Mouse (Mus musculus) layer of hippocampus, postnatal 25 days (tissue): ENCODE measurements around the gene Fastk. TPM values are rescaled to one million over a fixed set of nuclear protein-coding genes. Genes with fewer than 3 reads are reported as not detected.

ENCODE experiments used
- DNase-seq, 2 experiments: peaks; one replicate each; pipeline ENCODE4 v3.0.0; 2022; ENCODE audit warnings: mixed read lengths in 2 of 2, low spot score in 1 of 2; ENCODE audit errors: extremely low spot score in 1 of 2
- total RNA-seq, 2 experiments: library from RNA; stranded (reverse); gene quantifications; 2 replicates each; pipeline ENCODE4 v1.2.3; 2021

The Fastk gene
- total RNA-seq: 100 to 1,000 TPM; 119 to 121 TPM

DNA sequence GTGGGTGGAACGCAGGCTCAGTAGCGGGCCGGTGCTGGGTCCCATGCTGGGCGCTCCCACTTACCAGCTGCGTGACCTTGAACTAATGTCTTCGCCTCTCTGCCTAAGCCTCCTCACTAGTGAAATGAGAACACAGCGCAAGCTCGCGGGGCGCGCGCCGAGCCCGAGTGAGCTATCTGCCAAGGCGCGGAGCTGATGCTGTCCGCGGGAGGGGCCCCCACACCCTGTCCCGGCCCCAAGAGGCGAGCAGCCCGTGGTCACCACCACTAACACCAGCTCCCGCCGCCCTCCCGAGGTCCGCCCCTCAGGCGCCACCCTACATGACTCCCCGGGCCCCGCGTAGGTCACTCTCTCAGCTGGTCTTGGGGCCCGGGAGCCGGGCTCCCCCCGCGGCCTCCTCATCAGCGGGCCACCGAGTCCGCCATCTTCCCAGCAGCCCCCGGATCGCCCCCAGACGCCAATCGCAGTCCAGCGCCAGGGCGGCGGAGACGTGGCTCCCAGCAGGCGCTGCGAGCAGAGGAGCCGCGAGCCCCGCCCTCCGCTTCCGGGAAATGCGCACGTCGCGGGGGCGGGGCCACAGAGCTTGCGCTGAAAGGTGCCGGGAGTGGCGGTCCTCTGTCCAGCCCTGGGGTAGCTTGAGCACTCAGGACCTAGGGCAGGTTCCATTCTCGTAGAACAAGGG is at the start of gene Fastk:
Gene Fastk, minus strand, starts transcription at position 542 of the 682 bp plus-strand sequence.
- DNase-seq: peak; percentile 90 to 96

GRCm38 (mm10) chr5:24492546-24493285 is 47.6 kb upstream of the Fastk start:
- no peak for DNase-seq

DNA sequence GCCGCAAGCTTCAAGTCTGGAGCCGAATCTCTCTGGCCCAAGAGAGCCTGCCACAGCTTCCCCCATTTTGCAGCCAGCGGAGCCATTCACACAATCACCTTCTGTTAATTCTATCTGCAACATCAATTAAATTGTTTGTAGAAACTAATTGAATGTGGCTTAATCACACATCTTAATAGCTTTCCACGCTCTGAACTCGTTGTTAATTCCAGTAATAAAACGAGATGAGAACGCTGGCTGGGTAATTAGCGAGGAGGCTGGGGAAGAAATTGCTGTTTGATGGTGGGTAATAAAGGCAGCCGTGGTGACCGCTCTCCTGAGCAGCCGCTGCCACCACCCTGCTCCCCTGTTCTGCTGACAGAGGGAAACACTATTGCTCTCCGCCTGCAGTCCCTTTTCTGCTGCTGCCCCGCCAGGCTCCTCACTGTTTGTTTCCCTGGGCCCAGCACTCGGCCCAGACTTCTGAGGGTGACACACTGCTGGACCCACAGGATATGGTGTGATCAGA is 45.4 kb upstream of the Fastk start:
- no peak for DNase-seq

DNA sequence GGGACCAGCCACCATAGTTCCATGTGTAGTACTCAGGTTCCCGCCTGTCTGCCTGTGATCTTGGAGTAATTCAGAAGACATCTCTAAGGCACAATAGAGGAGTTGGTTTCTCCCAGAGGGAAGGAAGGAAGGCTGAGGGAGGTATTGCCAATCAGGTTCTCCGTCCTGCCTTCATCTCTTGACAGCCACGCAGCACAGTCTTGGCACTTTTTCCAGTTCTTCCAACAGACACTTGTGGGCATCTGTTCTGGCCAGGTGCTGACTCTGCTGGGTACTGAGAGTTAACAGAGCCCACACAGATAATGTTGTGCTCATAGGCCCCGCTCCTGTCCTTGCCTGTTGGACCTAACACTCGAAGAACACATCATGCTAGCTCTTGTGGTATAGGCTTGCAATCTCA is 41.7 kb upstream of the Fastk start:
- DNase-seq: no peak

GRCm38 (mm10) chr5:24486097-24486496 is 41.0 kb upstream of the Fastk start:
- peak; percentile 88 to 98 for DNase-seq

DNA sequence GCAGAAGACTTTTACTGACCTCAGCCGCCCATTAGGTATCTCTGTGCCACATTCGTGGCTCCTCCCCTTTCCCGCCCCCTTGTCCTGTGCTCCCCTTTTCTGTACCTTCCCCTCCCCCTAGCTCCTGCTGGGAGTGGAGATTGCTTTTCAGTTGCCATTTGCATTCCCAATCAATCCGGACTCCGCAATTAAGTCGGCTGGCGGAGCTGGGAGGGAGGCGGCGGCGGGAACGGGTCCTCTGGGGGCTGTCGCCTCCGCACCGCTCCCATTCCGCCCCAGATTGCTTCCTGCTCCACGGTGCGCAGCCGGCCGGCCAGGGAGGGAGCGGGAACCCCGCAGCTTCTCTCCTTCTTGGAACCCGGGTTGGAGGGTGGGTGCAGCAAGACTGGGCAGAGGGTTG is 39.9 kb upstream of the Fastk start:
- no peak for DNase-seq

GRCm38 (mm10) chr5:24483326-24483725 is 38.2 kb upstream of the Fastk start:
- DNase-seq: peak in 1 of 2 experiments; percentile 36

- DNase-seq: no peak
Measured at GRCm38 (mm10) chr5:24482247-24483079, 37.4 kb upstream of the Fastk start.

- DNase-seq: peak; percentile 51 to 77
Measured at GRCm38 (mm10) chr5:24481647-24482046, 36.6 kb upstream of the Fastk start.

DNA sequence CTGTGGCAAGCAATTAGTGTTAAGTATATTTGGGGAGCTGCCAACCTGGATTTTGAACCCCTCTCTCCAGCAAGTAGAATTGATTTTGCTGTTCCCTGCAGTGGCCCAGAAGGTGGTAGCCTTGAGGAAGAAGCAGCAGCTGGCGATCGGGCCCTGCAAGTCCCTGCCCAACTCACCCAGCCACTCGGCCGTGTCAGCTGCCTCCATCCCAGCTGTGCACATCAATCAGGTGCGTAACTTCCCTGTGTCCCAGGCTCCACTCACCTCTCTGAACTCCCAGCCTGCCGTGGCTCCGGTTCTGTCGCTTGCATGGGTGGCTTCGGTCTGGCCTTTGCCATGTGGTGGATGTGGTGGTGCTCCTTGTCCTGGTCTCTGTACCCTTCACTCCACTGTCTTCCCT is 32.8 kb upstream of the Fastk start:
- DNase-seq: no peak

GRCm38 (mm10) chr5:24475476-24476241 is 30.6 kb upstream of the Fastk start:
- DNase-seq: no peak

DNA sequence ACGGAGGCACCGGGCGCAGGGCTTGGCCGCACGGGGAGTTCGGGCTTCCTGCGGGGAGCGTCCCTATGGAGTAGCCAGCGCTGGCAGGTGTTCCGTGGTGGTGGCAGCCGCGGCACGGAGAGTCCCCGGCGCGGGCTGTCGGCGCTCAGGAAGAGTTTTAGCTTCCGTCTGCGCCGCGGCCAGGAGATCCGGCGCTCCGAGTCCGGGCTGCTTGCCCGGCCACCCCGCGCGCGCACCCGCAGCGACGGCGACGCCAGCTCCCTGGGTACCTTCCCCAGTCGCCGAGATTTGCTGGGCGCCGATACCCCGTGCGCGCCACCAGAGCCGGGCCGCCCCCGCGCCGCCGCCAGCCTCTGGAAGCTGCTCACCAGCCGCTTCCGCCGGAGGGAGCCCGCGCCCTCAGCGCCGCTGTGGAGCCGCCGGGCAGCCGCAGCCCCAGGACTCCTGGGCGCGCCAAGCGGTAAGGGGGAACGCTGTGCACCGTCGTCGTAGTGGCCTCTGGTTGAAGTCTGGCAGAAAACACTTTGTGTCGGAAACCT is 29.7 kb upstream of the Fastk start:
- peak; percentile 49 to 60 for DNase-seq

- no peak for DNase-seq
Measured at GRCm38 (mm10) chr5:24474025-24474722, 29.1 kb upstream of the Fastk start.

DNA sequence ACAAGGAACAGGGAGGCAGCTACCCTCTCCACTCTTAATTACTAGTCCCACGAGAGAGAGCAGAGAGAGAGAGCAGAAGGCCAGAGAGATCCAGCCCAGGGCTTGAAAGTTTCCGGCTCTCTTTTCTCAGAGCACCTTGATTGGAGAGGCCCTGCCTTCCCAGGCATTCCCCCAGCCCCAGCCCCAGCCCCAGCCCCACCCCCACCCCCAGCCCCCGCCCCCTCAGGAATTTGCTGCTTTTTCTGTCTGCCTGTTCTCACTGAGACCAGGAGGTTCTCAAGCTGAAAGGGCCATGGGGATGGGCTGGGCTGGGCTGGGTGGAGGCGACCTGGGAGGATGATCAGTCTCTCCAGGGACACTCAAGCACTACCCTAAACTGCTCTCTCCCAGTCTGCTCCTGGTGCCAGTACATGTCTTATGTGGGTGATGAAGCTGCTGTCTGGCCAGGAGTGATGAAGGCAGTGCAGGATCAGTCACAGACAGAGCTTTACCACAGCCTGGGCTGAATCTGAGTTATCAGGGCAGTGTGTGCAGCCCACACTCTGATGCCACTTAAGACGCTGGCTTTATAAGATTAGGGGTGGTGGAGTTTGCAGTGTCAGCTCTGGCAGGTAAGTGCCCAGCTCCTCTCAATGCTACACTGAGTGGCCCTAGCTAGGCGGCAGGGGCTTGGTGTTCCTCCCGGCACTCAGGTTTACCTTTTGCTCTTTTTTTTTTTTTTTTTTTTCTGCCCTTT is 28.0 kb upstream of the Fastk start:
- DNase-seq: no peak

DNA sequence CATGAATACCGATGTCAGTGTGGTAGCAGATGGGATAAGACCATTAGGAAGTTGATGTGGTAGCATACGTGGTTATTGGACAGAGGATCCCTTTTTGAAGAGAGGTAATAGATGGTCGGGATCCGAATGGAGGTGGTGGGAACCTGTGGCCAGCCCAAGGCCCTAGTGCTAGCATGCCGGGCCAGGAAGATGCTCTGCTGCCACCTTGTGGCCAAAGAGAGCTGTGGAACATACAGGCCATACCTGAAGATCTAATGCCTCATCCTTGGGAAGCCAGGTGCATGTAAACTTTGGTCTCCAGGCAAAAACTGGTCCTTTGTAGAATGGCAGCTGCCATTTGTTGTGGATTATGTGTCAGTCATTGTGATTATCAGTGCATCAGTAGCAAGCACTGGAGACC is 25.5 kb upstream of the Fastk start:
- DNase-seq: peak in 1 of 2 experiments; percentile 80

DNA sequence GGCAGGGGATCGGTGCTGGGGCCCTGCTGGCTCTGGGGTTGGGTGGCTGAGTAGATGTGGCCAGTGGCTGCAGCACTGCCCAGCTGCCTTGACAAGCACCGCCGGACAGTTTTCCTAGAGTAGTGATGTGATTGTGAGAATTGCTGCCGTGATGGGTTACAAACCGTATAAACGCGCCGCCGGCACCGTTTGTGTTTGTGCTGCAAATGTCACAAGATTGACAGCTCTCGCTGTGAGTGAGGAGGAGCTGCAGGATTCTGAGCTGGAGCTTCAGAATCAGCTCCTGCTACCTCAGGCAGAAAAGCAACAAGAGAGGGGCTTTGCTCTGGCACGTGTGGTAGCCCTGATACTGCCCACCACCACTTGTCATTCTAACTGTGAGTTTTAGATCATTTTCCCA is 21.7 kb upstream of the Fastk start:
- no peak for DNase-seq

DNA sequence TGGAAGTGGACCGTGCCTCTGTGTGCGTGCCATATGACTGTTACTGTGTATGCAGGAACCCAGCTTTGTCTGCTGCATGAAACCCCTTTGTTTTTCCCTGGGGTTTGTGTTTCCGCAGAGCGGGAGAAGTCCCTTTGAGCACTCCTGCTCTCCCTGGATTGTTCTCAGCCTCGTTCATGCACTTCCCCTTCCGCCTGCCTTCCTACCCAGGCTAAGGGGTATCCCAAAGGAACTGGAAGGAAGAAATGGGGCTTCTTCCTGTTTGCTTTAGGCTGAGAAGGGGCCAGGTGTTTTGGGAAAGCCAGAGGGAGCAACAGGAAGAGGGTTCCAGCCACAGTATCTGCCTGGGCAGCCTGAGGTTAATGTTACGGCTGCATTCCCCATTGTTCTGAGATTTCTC is 10.5 kb upstream of the Fastk start:
- no peak for DNase-seq

GRCm38 (mm10) chr5:24455076-24455475 is 10.0 kb upstream of the Fastk start:
- no peak for DNase-seq

- DNase-seq: no peak
Measured at GRCm38 (mm10) chr5:24453985-24454303, 8.9 kb upstream of the Fastk start.
